Comparison of ENCODE assay signal across 1 mouse cellular context in the genomic region with DNA sequence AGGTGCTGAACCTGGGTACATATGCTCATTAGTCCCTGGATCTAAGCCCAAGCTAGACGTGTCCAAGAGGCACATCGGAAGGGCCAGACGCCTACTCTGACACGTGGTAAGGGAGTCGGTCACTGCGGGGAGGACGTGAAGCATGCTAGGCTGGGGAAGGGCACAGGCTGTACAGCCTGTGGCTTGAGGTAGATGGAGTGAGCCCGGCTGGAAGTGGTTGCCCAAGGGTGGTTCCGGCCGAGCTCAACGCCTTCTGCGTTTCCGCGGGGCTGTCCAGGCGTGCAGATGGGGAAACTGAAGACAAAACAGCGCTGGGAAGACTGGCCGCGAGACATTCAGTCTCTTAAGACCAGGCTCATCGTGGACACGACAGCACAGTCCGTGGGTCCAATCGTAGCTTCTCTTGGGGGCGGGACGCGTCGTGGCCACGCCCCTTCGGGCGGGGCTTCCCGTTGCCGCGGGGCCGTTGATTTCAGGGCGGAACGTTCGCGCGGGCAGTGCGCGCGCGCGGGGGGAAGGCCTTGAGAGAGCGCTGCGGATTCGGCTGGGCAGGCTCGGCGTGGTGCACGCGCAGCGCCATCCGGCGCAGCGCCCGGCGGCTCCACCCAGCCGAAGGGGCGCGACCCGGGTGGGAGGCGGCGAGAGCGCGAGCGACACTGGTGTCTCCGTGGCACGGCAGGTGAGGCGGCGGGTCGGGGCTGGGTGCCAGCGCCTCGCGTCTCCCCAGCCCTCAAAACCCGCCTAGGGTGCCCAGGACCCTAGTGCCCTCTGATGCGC.
TF ChIP-seq lines count a peak whose summit lies in the region.

No protein-coding gene starts in this region.

TF ChIP-seq in CH12.LX, 34 proteins besides CTCF, POLR2A, EP300 and RAD21 (continued from another document):
- TF ChIP-seq IRF4 (IDR thresholded peaks at IDR 0.05; ENCODE audit: low read depth, low read length) (peak; percentile 66), KAT2A (IDR thresholded peaks at IDR 0.05; ENCODE audit: insufficient replicate concordance, low read length) (peak; percentile 41; the same call in 1 of the 2 replicates), MEF2A (IDR thresholded peaks at IDR 0.05; ENCODE audit: borderline replicate concordance, low read depth, low read length) (peak; percentile 85), ELF1 (IDR thresholded peaks at IDR 0.05; ENCODE audit: low read depth, low read length) (peak; percentile 75), TBP (conservative IDR thresholded peaks at IDR 0.05; ENCODE audit: low read depth, low read length) (peak; percentile 78), HCFC1 (IDR thresholded peaks at IDR 0.05; ENCODE audit: low read depth, low read length) (peak; percentile 86), USF2 (conservative IDR thresholded peaks at IDR 0.05; ENCODE audit: low read depth, low read length) (0 out of 2 replicates have a peak, but pooled peaks have one; percentile 12), ZMIZ1 (IDR thresholded peaks at IDR 0.05; ENCODE audit: low read depth, low read length) (peak; percentile 72; the same call in 1 of the 2 replicates), MXI1 (IDR thresholded peaks at IDR 0.05; ENCODE audit: low read depth, low read length) (peak; percentile 87), POLR2AphosphoS2 (IDR thresholded peaks at IDR 0.05; ENCODE audit: low read depth, low read length) (0 out of 2 replicates have a peak, but pooled peaks have one; percentile 33), MAZ (IDR thresholded peaks at IDR 0.05; ENCODE audit: low read depth, low read length) (no peak; the same call in 1 of the 2 replicates), MYC (IDR thresholded peaks at IDR 0.05; ENCODE audit: low read depth, low read length) (peak; percentile 86), SIN3A (IDR thresholded peaks at IDR 0.05; ENCODE audit: low read length) (peak; percentile 81), JUND (conservative IDR thresholded peaks at IDR 0.05; ENCODE audit: low read depth, low read length) (no peak), ZNF384 (IDR thresholded peaks at IDR 0.05; ENCODE audit: low read depth, low read length) (no peak)
